24 mouse cellular contexts compared by ENCODE assay signal in genomic region chr1:73515781-73516180, GRCm38 (mm10).
DNase-seq lines count a peak whose midpoint lies in the region; ATAC-seq and TF ChIP-seq lines count a peak whose summit lies in the region.
"Had no signal": no experiment of that assay in that cellular context is flagged by ENCODE, and none has a peak within 500 bp of the region (broad histone marks: within the 10 kb centered on the region; RNA-seq: fewer than 3 reads in every experiment).

No protein-coding gene starts in this region.

- DNase-seq in heart, adult 18-20 months: peak; percentile 32 to 46
- peak; percentile 54 for DNase-seq in gastrocnemius, postnatal 25 days
- peak; percentile 11 to 14 for DNase-seq in heart, postnatal 36 days
- DNase-seq in adrenal gland, adult 8-10 months: no peak
- no peak for DNase-seq in cerebellum, adult 11-12 months
- DNase-seq: adrenal gland, adult 2 months; cerebellum, adult 18-20 months; cerebellum, postnatal 14 days; kidney, adult 2 months; liver, postnatal 0 days; right cerebral cortex, adult 18-20 months; right cerebral cortex, postnatal 4 days had no signal

- H3K27ac ChIP-seq in heart, embryonic 11.5 days (ENCODE audit: low read depth, low read length): no peak overlapping the region
- peak overlapping the region; percentile 28; the same call in 1 of the 2 replicates for H3K27ac ChIP-seq in embryonic fibroblast, embryonic 13.5 days (ENCODE audit: insufficient read depth, low read length)
- H3K27ac ChIP-seq: forebrain, embryonic 12.5 days; hindbrain, embryonic 14.5 days; kidney, postnatal 0 days; neural tube, embryonic 15.5 days had no signal

- intact Hi-C loops in heart, postnatal 36 days (cut with DNase I): no loop called here

- no peak for TF ChIP-seq POLR2A in embryonic fibroblast, embryonic 13.5 days (IDR thresholded peaks at IDR 0.05; ENCODE audit: low read depth, low read length)

- no peak for ATAC-seq in heart, embryonic 11.5 days (replicated peaks; ENCODE audit: insufficient number of reproducible peaks, low FRiP score, low TSS enrichment)
- ATAC-seq: liver, postnatal 0 days; lung, postnatal 0 days; Patski had no signal

- no peaks in the 10 kb centered on the region for H3K27me3 ChIP-seq in heart, embryonic 11.5 days (ENCODE audit: control insufficient read depth, insufficient read depth, low read length)
- H3K27me3 ChIP-seq: forebrain, embryonic 12.5 days; neural tube, embryonic 15.5 days; Patski had no signal

- no peak overlapping the region for H3K4me3 ChIP-seq in heart, embryonic 11.5 days (ENCODE audit: low read depth, low read length)
- H3K4me3 ChIP-seq in embryonic fibroblast, embryonic 13.5 days (ENCODE audit: insufficient read depth, low read length): no peak overlapping the region
- H3K4me3 ChIP-seq: erythroblast, embryonic 14.5 days; forebrain, embryonic 12.5 days; neural tube, embryonic 15.5 days had no signal

- no peaks in the 10 kb centered on the region for H3K9me3 ChIP-seq in heart, embryonic 11.5 days (replicated peaks; ENCODE audit: control insufficient read depth, low read length)
- H3K9me3 ChIP-seq: forebrain, embryonic 12.5 days; G1E; neural tube, embryonic 15.5 days had no signal

- H3K4me1 ChIP-seq in heart, embryonic 11.5 days (ENCODE audit: control insufficient read depth, insufficient read depth, low read length): no peaks in the 10 kb centered on the region
- no peaks in the 10 kb centered on the region for H3K4me1 ChIP-seq in embryonic fibroblast, embryonic 13.5 days (ENCODE audit: control insufficient read depth, insufficient read depth, low read length)
- H3K4me1 ChIP-seq: forebrain, embryonic 12.5 days; neural tube, embryonic 15.5 days had no signal

- no peaks in the 10 kb centered on the region for H3K36me3 ChIP-seq in heart, embryonic 11.5 days (ENCODE audit: control insufficient read depth, insufficient read depth, low read length)
- H3K36me3 ChIP-seq: forebrain, embryonic 12.5 days; G1E; neural tube, embryonic 15.5 days had no signal

- no peak overlapping the region for H3K4me2 ChIP-seq in heart, embryonic 11.5 days
- H3K4me2 ChIP-seq: forebrain, embryonic 12.5 days; hindbrain, embryonic 14.5 days; liver, embryonic 11.5 days; midbrain, embryonic 11.5 days; neural tube, embryonic 15.5 days had no signal

- no peak overlapping the region for H3K9ac ChIP-seq in heart, embryonic 11.5 days (ENCODE audit: low read depth, low read length)
- H3K9ac ChIP-seq: forebrain, embryonic 12.5 days; hindbrain, embryonic 14.5 days; liver, postnatal 0 days; neural tube, embryonic 15.5 days had no signal

- 80% methylated on average over 5 of the region's 5 CpGs for WGBS in heart, embryonic 11.5 days (ENCODE audit: insufficient replicate concordance)

- TF ChIP-seq CTCF in embryonic fibroblast, embryonic 13.5 days (IDR thresholded peaks at IDR 0.05; ENCODE audit: borderline replicate concordance, insufficient read depth, low read length): no peak

Comparison
In these comparisons a context has a peak if more than half of its experiments do, and no peak if none do; other contexts are left out.
1. DNase-seq: peak in heart, adult 18-20 months (2 of 2), gastrocnemius, postnatal 25 days (single experiment) and heart, postnatal 36 days (2 of 2); none in adrenal gland, adult 8-10 months (single experiment) and cerebellum, adult 11-12 months (single experiment).